Mouse (Mus musculus): ENCODE results near the gene Mapk7. TPM values are rescaled to one million over a fixed set of nuclear protein-coding genes. Genes with fewer than 3 reads are reported as not detected.

The Mapk7 gene
- polyA plus RNA-seq, 1 experiment from 2014 or later = 61.9 TPM

- 97% methylated on average over 8 of the region's 8 CpGs for WGBS
- H3K4me2 ChIP-seq (replicated peaks) = no peak overlapping the region
- no peak for ATAC-seq (ENCODE audit: insufficient number of reproducible peaks, low FRiP score, low TSS enrichment, low read depth)
- H3K4me3 ChIP-seq (replicated peaks) = no peak overlapping the region
- peaks cover 71% of the 10 kb centered on the region for H3K4me1 ChIP-seq
- peaks cover 51% of the 10 kb centered on the region for H3K36me3 ChIP-seq
- no peak overlapping the region for H3K27ac ChIP-seq (replicated peaks)
- no peaks in the 10 kb centered on the region for H3K9me3 ChIP-seq (replicated peaks)
- H3K27me3 ChIP-seq = no peaks in the 10 kb centered on the region
- no peak overlapping the region for H3K9ac ChIP-seq
Observed at GRCm38 (mm10) chr11:61489874-61490273, 4.3 kb downstream of the Mapk7 start.

- Histone ChIP-seq H3K4me1 (peaks cover 78% of the 10 kb centered on the region), H3K4me2 (replicated peaks) (no peak overlapping the region), H3K27me3 (no peaks in the 10 kb centered on the region), H3K9me3 (replicated peaks) (no peaks in the 10 kb centered on the region), H3K36me3 (peaks cover 51% of the 10 kb centered on the region), H3K9ac (no peak overlapping the region), H3K27ac (replicated peaks) (0 out of 2 replicates have a peak overlapping the region, but pooled peaks have one; percentile 4), H3K4me3 (replicated peaks) (no peak overlapping the region)
- whole genome bisulfite sequencing = 81% methylated on average over 2 of the region's 2 CpGs
- no peak for ATAC-seq (ENCODE audit: insufficient number of reproducible peaks, low FRiP score, low TSS enrichment, low read depth)
Observed at GRCm38 (mm10) chr11:61489085-61489484, 5.1 kb downstream of the Mapk7 start.

- H3K4me1 ChIP-seq = peaks cover 83% of the 10 kb centered on the region
- H3K27me3 ChIP-seq = no peaks in the 10 kb centered on the region
- H3K4me2 ChIP-seq (replicated peaks) = peak overlapping the region; percentile 60; the same call in 1 of the 2 replicates
- no peak for ATAC-seq (ENCODE audit: insufficient number of reproducible peaks, low FRiP score, low TSS enrichment, low read depth)
- H3K27ac ChIP-seq (replicated peaks) = peak overlapping the region; percentile 51; the same call in 1 of the 2 replicates
- H3K36me3 ChIP-seq = peaks cover 51% of the 10 kb centered on the region
- H3K9me3 ChIP-seq (replicated peaks) = no peaks in the 10 kb centered on the region
- H3K4me3 ChIP-seq (replicated peaks) = peak overlapping the region; percentile 45; the same call in 1 of the 2 replicates
- no peak overlapping the region for H3K9ac ChIP-seq
- WGBS = 73% methylated on average over 7 of the region's 7 CpGs
Observed at GRCm38 (mm10) chr11:61487936-61488335, 6.3 kb downstream of the Mapk7 start.

- Histone ChIP-seq H3K27me3 (no peaks in the 10 kb centered on the region), H3K4me3 (replicated peaks) (peak overlapping the region; percentile 45), H3K4me2 (replicated peaks) (peak overlapping the region; percentile 60), H3K4me1 (peaks cover 78% of the 10 kb centered on the region), H3K9ac (no peak overlapping the region), H3K36me3 (peaks cover 49% of the 10 kb centered on the region), H3K27ac (replicated peaks) (peak overlapping the region; percentile 51; the same call in 1 of the 2 replicates), H3K9me3 (replicated peaks) (no peaks in the 10 kb centered on the region)
- 32% methylated on average over 2 of the region's 2 CpGs for WGBS
- no peak for ATAC-seq (ENCODE audit: insufficient number of reproducible peaks, low FRiP score, low TSS enrichment, low read depth)
Observed at GRCm38 (mm10) chr11:61487401-61487800, 6.8 kb downstream of the Mapk7 start.

GRCm38 (mm10) chr11:61486458-61487219, 7.6 kb downstream of the Mapk7 start:
- WGBS = 82% methylated on average over 14 of the region's 14 CpGs
- peaks cover 82% of the 10 kb centered on the region for H3K4me1 ChIP-seq
- H3K36me3 ChIP-seq = peaks cover 41% of the 10 kb centered on the region
- no peaks in the 10 kb centered on the region for H3K9me3 ChIP-seq (replicated peaks)
- peak overlapping the region; percentile 45 for H3K4me3 ChIP-seq (replicated peaks)
- no peaks in the 10 kb centered on the region for H3K27me3 ChIP-seq
- H3K27ac ChIP-seq (replicated peaks) = peak overlapping the region; percentile 97
- ATAC-seq (ENCODE audit: insufficient number of reproducible peaks, low FRiP score, low TSS enrichment, low read depth) = no peak
- H3K9ac ChIP-seq = peak overlapping the region; percentile 35; the same call in 1 of the 2 replicates
- H3K4me2 ChIP-seq (replicated peaks) = peak overlapping the region; percentile 60

GRCm38 (mm10) chr11:61485541-61486457, 8.4 kb downstream of the Mapk7 start:
- 26% methylated on average over 22 of the region's 22 CpGs for WGBS
- Histone ChIP-seq H3K36me3 (peaks cover 33% of the 10 kb centered on the region), H3K4me2 (replicated peaks) (peak overlapping the region; percentile 60), H3K27me3 (no peaks in the 10 kb centered on the region), H3K9me3 (replicated peaks) (no peaks in the 10 kb centered on the region), H3K4me1 (peaks cover 81% of the 10 kb centered on the region), H3K27ac (replicated peaks) (peak overlapping the region; percentile 97), H3K9ac (peak overlapping the region; percentile 35), H3K4me3 (replicated peaks) (peak overlapping the region; percentile 45)
- ATAC-seq (ENCODE audit: insufficient number of reproducible peaks, low FRiP score, low TSS enrichment, low read depth) = no peak

- no peaks in the 10 kb centered on the region for H3K9me3 ChIP-seq (replicated peaks)
- H3K4me2 ChIP-seq (replicated peaks) = peak within 1 kb of the TSS; percentile 60
- peak within 1 kb of the TSS; percentile 45 for H3K4me3 ChIP-seq (replicated peaks)
- 9% methylated on average over 20 of the region's 20 CpGs for WGBS
- H3K9ac ChIP-seq = peak within 1 kb of the TSS; percentile 35
- peaks cover 23% of the 10 kb centered on the region for H3K36me3 ChIP-seq
- H3K27me3 ChIP-seq = no peaks in the 10 kb centered on the region
- peak within 1 kb of the TSS; percentile 97 for H3K27ac ChIP-seq (replicated peaks)
- peak; percentile 88 for ATAC-seq (ENCODE audit: insufficient number of reproducible peaks, low FRiP score, low TSS enrichment, low read depth)
- H3K4me1 ChIP-seq = peaks cover 72% of the 10 kb centered on the region
Observed at GRCm38 (mm10) chr11:61484613-61485540, 9.3 kb downstream of the Mapk7 start, which contains the start of gene Mfap4. Gene Mfap4 (plus strand): TSS chr11:61485431.

GRCm38 (mm10) chr11:61484256-61484612, 10.0 kb downstream of the Mapk7 start:
- Histone ChIP-seq H3K9ac (no peak overlapping the region), H3K4me2 (replicated peaks) (peak overlapping the region; percentile 60), H3K27me3 (no peaks in the 10 kb centered on the region), H3K4me1 (peaks cover 66% of the 10 kb centered on the region), H3K4me3 (replicated peaks) (peak overlapping the region; percentile 45; the same call in 1 of the 2 replicates), H3K27ac (replicated peaks) (peak overlapping the region; percentile 97), H3K9me3 (replicated peaks) (no peaks in the 10 kb centered on the region), H3K36me3 (peaks cover 18% of the 10 kb centered on the region)
- WGBS = 14% methylated on average over 10 of the region's 10 CpGs
- ATAC-seq (ENCODE audit: insufficient number of reproducible peaks, low FRiP score, low TSS enrichment, low read depth) = no peak

- H3K4me1 ChIP-seq = peaks cover 64% of the 10 kb centered on the region
- no peak for ATAC-seq (ENCODE audit: insufficient number of reproducible peaks, low FRiP score, low TSS enrichment, low read depth)
- H3K4me3 ChIP-seq (replicated peaks) = no peak overlapping the region
- no peaks in the 10 kb centered on the region for H3K27me3 ChIP-seq
- 26% methylated on average over 13 of the region's 13 CpGs for WGBS
- no peak overlapping the region for H3K4me2 ChIP-seq (replicated peaks)
- H3K36me3 ChIP-seq = peaks cover 9% of the 10 kb centered on the region; the same call in 1 of the 2 replicates
- H3K9me3 ChIP-seq (replicated peaks) = no peaks in the 10 kb centered on the region
- peak overlapping the region; percentile 97 for H3K27ac ChIP-seq (replicated peaks)
- no peak overlapping the region for H3K9ac ChIP-seq
Observed at GRCm38 (mm10) chr11:61483226-61483845, 10.9 kb downstream of the Mapk7 start.
